ENCODE assay signal across 7 mouse cellular contexts in the genomic region with DNA sequence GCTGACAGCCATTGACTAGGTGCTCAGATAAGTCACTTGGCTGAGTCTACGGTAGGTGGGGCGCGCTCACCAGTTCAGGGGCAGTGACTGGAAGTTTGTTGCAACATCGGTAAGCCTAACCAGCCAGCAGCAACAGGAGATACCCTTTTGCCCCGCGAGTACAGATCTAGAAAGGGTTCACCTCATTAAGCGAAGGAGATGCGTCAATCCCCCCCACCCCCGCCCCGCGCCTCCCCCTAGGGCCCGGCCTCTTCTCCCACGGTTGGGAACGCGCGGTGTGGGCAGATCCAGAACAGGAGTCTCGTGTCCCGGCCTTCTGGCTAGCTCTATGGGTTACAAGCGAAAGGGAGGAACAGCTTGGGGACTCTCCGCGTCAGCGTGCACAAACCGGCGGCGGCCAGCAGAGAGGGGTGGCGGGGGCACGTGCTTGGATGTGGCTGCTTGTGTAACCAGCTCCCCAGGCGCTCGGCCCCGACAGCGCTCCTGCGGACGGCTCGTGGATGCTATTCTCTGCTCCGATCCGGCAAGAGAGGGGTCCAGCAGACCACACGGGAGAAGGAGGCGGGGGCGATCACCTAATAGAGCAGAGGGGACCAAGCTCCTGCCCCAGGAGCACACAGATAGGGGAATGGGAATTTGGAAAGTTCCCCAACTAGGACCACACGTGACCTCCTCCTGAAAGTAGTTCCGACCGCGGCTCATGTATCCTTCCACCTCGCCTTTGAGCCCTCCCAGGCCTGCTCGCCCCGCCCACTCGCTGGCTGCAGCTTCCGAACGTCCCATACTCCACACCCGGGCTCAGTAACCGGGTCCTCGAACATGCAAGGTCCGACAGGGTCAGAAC. TPM values are rescaled to one million over a fixed set of nuclear protein-coding genes. Genes with fewer than 3 reads are reported as not detected.
DNase-seq lines count a peak whose midpoint lies in the region; ATAC-seq and TF ChIP-seq lines count a peak whose summit lies in the region.

No protein-coding gene starts in this region.

- intact Hi-C loops in gastrocnemius, postnatal 36 days (cut with DNase I) = loop anchor here (5.0 to 10.0 kb wide), 2 partner anchors 51 to 199 kb away; no protein-coding TSS in a partner anchor
- intact Hi-C loops in left cerebral cortex, postnatal 4 days (cut with DNase I) = loop anchor here (2.0 to 5.0 kb wide), 2 partner anchors 39 to 609 kb away; no protein-coding TSS in a partner anchor

- H3K4me1 ChIP-seq in intestine, embryonic 16.5 days (ENCODE audit: control insufficient read depth, insufficient read depth, low read length) = peaks cover 8% of the 10 kb centered on the region
- peaks cover 23% of the 10 kb centered on the region for H3K4me1 ChIP-seq in midbrain, embryonic 12.5 days
- H3K4me1 ChIP-seq in small intestine, adult 2 months (ENCODE audit: control insufficient read depth, insufficient read depth, insufficient read length, low read length) = no peaks in the 10 kb centered on the region

- no peaks in the 10 kb centered on the region for H3K9me3 ChIP-seq in intestine, embryonic 16.5 days (ENCODE audit: control insufficient read depth, low read length)
- no peaks in the 10 kb centered on the region for H3K9me3 ChIP-seq in midbrain, embryonic 12.5 days

- DNase-seq in adrenal gland, adult 2 months = peak; percentile 97
- peak; percentile 95 for DNase-seq in embryo, embryonic 11.5 days (ENCODE audit: low read depth, low spot score)
- DNase-seq in gastrocnemius, postnatal 36 days = peak; percentile 95 to 96
- peak; percentile 98 for DNase-seq in left cerebral cortex, postnatal 4 days

- H3K4me2 ChIP-seq in intestine, embryonic 16.5 days (ENCODE audit: low read depth, low read length) = peak overlapping the region; percentile 90
- peak overlapping the region; percentile 92 for H3K4me2 ChIP-seq in midbrain, embryonic 12.5 days (replicated peaks)

- H3K27me3 ChIP-seq in intestine, embryonic 16.5 days (replicated peaks; ENCODE audit: control insufficient read depth, insufficient read depth, low read length) = no peaks in the 10 kb centered on the region
- peaks cover 12% of the 10 kb centered on the region for H3K27me3 ChIP-seq in midbrain, embryonic 12.5 days
- no peaks in the 10 kb centered on the region for H3K27me3 ChIP-seq in small intestine, adult 2 months (ENCODE audit: control insufficient read depth, insufficient read depth, low read length)

- H3K36me3 ChIP-seq in intestine, embryonic 16.5 days (ENCODE audit: control insufficient read depth, insufficient read depth, low read length) = no peaks in the 10 kb centered on the region
- H3K36me3 ChIP-seq in midbrain, embryonic 12.5 days = no peaks in the 10 kb centered on the region
- H3K36me3 ChIP-seq in small intestine, adult 2 months (ENCODE audit: control insufficient read depth, insufficient read depth, low read length) = no peaks in the 10 kb centered on the region

- 0% methylated on average over 53 of the region's 53 CpGs for WGBS in intestine, embryonic 16.5 days
- whole genome bisulfite sequencing in midbrain, embryonic 12.5 days = under 1% methylated on average over 53 of the region's 53 CpGs
- WGBS in small intestine, adult 2 months = 1% methylated on average over 53 of the region's 53 CpGs

- peak; percentile 94 for TF ChIP-seq POLR2A in small intestine, adult 2 months (IDR thresholded peaks at IDR 0.05; ENCODE audit: low read depth, low read length)

- peak; percentile 74 for ATAC-seq in intestine, embryonic 16.5 days
- peak; percentile 79 for ATAC-seq in midbrain, embryonic 12.5 days (ENCODE audit: low FRiP score, low read depth)

- H3K27ac ChIP-seq in intestine, embryonic 16.5 days (ENCODE audit: low read length) = peak overlapping the region; percentile 99
- peak overlapping the region; percentile 99 for H3K27ac ChIP-seq in midbrain, embryonic 12.5 days (replicated peaks)
- H3K27ac ChIP-seq in small intestine, adult 2 months (ENCODE audit: insufficient read depth, low read depth, low read length) = peak overlapping the region; percentile 99

- peak overlapping the region; percentile 90 for H3K9ac ChIP-seq in intestine, embryonic 16.5 days (ENCODE audit: low read depth, low read length)
- H3K9ac ChIP-seq in midbrain, embryonic 12.5 days (replicated peaks) = peak overlapping the region; percentile 98

- TF ChIP-seq CTCF in small intestine, adult 2 months (IDR thresholded peaks at IDR 0.05; ENCODE audit: extremely low read depth, insufficient read length, insufficient replicate concordance, low read depth, low read length) = no peak

- peak overlapping the region; percentile 100 for H3K4me3 ChIP-seq in intestine, embryonic 16.5 days (ENCODE audit: low read length)
- H3K4me3 ChIP-seq in midbrain, embryonic 12.5 days = peak overlapping the region; percentile 97
- peak overlapping the region; percentile 73 for H3K4me3 ChIP-seq in small intestine, adult 2 months (ENCODE audit: low read depth, low read length)

RNA-seq across cellular contexts. Expression of a gene that starts 1.3 kb away (rescaled TPM):
- 10 to 100 TPM; 71.3 to 76.2 TPM for total RNA-seq in adrenal gland, adult 2 months (2021)
- polyA plus RNA-seq in adrenal gland, adult 2 months (2012; rRNA removed) = 25.5 and 38.3 TPM in 2 replicates
- 10 to 100 TPM; 31.3 to 32.0 TPM for total RNA-seq in gastrocnemius, postnatal 36 days (2021)
- 7.1 and 7.6 TPM in 2 replicates for polyA plus RNA-seq in intestine, embryonic 16.5 days (2015; fragmentation: Nextera tagmentation; extraction: Ambion mirVana)
- total RNA-seq in left cerebral cortex, postnatal 4 days (2021) = 100 to 1,000 TPM; 144 to 149 TPM
- 13.7 and 17.0 TPM in 2 replicates for polyA plus RNA-seq in midbrain, embryonic 12.5 days (2016; fragmentation: Nextera tagmentation; extraction: Ambion mirVana)
- polyA plus RNA-seq in small intestine, adult 2 months (2012; rRNA removed) = 9.9 and 17.7 TPM in 2 replicates

RNA-seq across cellular contexts. Expression of a gene that starts 16.4 kb away (rescaled TPM):
- 10 to 100 TPM; 79.1 to 86.3 TPM for total RNA-seq in adrenal gland, adult 2 months (2021)
- 1.6 and 2.0 TPM in 2 replicates for polyA plus RNA-seq in adrenal gland, adult 2 months (2012; rRNA removed)
- 10 to 100 TPM; 50.7 to 53.3 TPM for total RNA-seq in gastrocnemius, postnatal 36 days (2021)
- polyA plus RNA-seq in intestine, embryonic 16.5 days (2015; fragmentation: Nextera tagmentation; extraction: Ambion mirVana) = 73.1 and 77.4 TPM in 2 replicates
- 100 to 1,000 TPM; 101 to 104 TPM for total RNA-seq in left cerebral cortex, postnatal 4 days (2021)
- polyA plus RNA-seq in midbrain, embryonic 12.5 days (2016; fragmentation: Nextera tagmentation; extraction: Ambion mirVana) = 99.3 and 102 TPM in 2 replicates
- polyA plus RNA-seq in small intestine, adult 2 months (2012; rRNA removed) = 1.0 and 1.5 TPM in 2 replicates

Comparison
In these comparisons a context has a peak if more than half of its experiments do, and no peak if none do; other contexts are left out.
1. Peak in every context shown above with its lines: DNase-seq, ATAC-seq, H3K4me3 ChIP-seq and H3K27ac ChIP-seq.
2. RNA of a gene that starts 16.4 kb away (polyA plus RNA-seq): 99.3 to 102 TPM in midbrain, embryonic 12.5 days and 73.1 to 77.4 TPM in intestine, embryonic 16.5 days; 1.6 to 2.0 TPM in adrenal gland, adult 2 months and 1.0 to 1.5 TPM in small intestine, adult 2 months; every median in the first group is over 10 times any median in the second.